8 mouse cellular contexts compared by ENCODE assay signal in the genomic region with DNA sequence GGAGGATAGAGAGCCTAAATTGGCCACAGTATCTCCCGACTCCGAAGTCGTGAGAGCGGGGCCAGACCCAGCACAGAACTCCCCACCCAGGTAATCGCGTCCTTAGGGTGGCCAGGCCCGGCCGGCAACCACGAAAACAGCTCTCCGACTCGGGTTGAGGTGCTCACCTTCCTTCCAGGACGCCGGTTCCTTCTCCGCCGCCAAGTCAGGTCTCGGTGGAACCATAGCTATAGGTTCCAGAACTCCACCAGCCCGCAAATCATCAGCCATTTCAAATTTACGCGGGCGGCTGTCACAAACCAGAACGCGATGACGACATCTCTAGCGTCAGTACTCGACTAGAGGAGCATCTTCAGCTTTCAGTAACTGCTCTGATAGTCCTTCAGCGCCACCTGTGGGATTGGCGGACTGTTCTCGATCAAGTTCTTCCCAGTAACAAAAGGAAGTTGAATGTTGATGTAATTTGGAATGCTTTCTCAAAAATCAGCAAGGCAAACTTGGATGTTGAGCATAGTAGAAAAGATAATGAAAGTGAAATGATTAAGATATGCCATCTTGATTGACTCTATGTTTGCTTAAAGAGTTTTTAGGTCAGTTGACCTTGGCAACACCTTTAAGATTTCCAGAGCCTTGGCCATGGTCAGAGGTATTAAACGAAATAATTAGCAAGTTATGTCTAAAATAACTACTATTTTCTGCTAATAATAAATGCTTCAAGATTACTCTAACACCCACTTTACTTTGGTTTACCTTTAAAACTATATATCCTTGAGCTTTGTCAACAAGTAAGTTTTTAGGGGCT. TPM values are rescaled to one million over a fixed set of nuclear protein-coding genes. Genes with fewer than 3 reads are reported as not detected.
DNase-seq lines count a peak whose midpoint lies in the region; ATAC-seq lines count a peak whose summit lies in the region.

Gene Shcbp1, minus strand, starts transcription at position 314 of the 802 bp plus-strand sequence.

- peak; percentile 99 for DNase-seq in adipocyte (ENCODE audit: low spot score)
- peak; percentile 97 for DNase-seq in embryo, embryonic 10 days (ENCODE audit: low spot score)
- peak; percentile 88 for DNase-seq in gastrocnemius, postnatal 10 days
- DNase-seq in induced T-regulatory cell, adult 2 months (ENCODE audit: low read depth) = peak; percentile 96
- peak; percentile 74 to 94 for DNase-seq in left cerebral cortex, adult 9 months (ENCODE audit: low spot score in 2 of 2)
- peak; percentile 91 for DNase-seq in right cerebral cortex, postnatal 14 days
- peak; percentile 84 to 90 for DNase-seq in urinary bladder, postnatal 36 days (ENCODE audit: low spot score in 2 of 2)

- ATAC-seq in megakaryocyte progenitor cell, adult 5-6 weeks (replicated peaks; ENCODE audit: poor library complexity) = peak; percentile 99

RNA-seq across cellular contexts. Expression of gene Shcbp1, which starts in this region (rescaled TPM):
- total RNA-seq in gastrocnemius, postnatal 10 days (2021) = 1 to 10 TPM; 3.8 to 6.3 TPM
- 60.5 and 68.7 TPM in 2 replicates for total RNA-seq in megakaryocyte progenitor cell, adult 5-6 weeks (2015)
- 54.0 and 54.6 TPM in 2 replicates for total RNA-seq in megakaryocyte progenitor cell, adult 5-6 weeks (2017)

Comparison
In these comparisons a context has a peak if more than half of its experiments do, and no peak if none do; other contexts are left out.
1. Peak in every context shown above with its lines: DNase-seq and ATAC-seq.
2. RNA of gene Shcbp1 (total RNA-seq): 54.0 to 68.7 TPM in megakaryocyte progenitor cell, adult 5-6 weeks; 3.8 to 6.3 TPM in gastrocnemius, postnatal 10 days; every median in the first group is over 4 times any median in the second.